Mouse (Mus musculus): ENCODE measurements around the gene Dnase1l3. TPM values are rescaled to one million over a fixed set of nuclear protein-coding genes. Genes with fewer than 3 reads are reported as not detected.

Dnase1l3 gene
- polyA plus RNA-seq, 1 experiment from 2014 or later = 3.7 TPM

DNA sequence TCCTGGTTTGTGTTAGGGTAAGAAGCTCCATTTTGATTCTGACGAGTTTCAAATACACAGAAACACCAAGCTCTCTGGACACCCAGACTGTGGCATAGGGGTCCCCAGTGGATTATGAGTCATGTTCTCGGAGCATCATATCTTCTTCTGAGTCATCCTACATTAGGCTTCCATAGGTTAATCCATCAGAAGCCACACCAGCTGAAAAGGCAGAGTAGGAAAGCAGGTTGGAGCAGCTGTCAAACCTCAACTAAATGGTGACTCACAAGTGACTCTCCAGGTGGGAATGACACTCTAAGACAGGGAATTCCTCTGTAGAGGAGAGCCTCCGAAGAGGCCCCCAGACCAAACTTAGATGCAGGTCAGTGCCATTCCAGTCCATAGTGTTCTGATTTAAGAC lies 4.7 kb upstream of the Dnase1l3 start:
- TF ChIP-seq CTCF (IDR thresholded peaks at IDR 0.05; ENCODE audit: low read depth) (no peak), EP300 (optimal IDR thresholded peaks at IDR 0.05) (peak; percentile 86)
- 64% methylated on average over 3 of the region's 3 CpGs for WGBS
- Histone ChIP-seq H3K27me3 (ENCODE audit: control insufficient read depth, insufficient read depth, low read length) (no peaks in the 10 kb centered on the region), H3K27ac (replicated peaks) (peak overlapping the region; percentile 77; the same call in 1 of the 2 replicates), H3K9ac (ENCODE audit: low read length) (no peak overlapping the region), H3K4me3 (ENCODE audit: low read depth, low read length) (no peak overlapping the region), H3K9me3 (ENCODE audit: control insufficient read depth, low read length) (no peaks in the 10 kb centered on the region), H3K4me2 (replicated peaks; ENCODE audit: low read depth) (no peak overlapping the region), H3K36me3 (ENCODE audit: control insufficient read depth, insufficient read depth, low read length) (no peaks in the 10 kb centered on the region), H3K4me1 (replicated peaks; ENCODE audit: control insufficient read depth, insufficient read depth) (no peaks in the 10 kb centered on the region)
- DNase-seq (ENCODE audit: low spot score) (no peak), ATAC-seq (ENCODE audit: low FRiP score, low TSS enrichment) (peak; percentile 53; the same call in 1 of the 2 replicates)

- Histone ChIP-seq H3K4me3 (ENCODE audit: low read depth, low read length) (0 out of 2 replicates have a peak overlapping the region, but pooled peaks have one; percentile 17), H3K27me3 (ENCODE audit: control insufficient read depth, insufficient read depth, low read length) (no peaks in the 10 kb centered on the region), H3K9me3 (ENCODE audit: control insufficient read depth, low read length) (no peaks in the 10 kb centered on the region), H3K4me1 (replicated peaks; ENCODE audit: control insufficient read depth, insufficient read depth) (no peaks in the 10 kb centered on the region), H3K9ac (ENCODE audit: low read length) (peak overlapping the region; percentile 38; the same call in 1 of the 2 replicates), H3K36me3 (ENCODE audit: control insufficient read depth, insufficient read depth, low read length) (no peaks in the 10 kb centered on the region), H3K27ac (replicated peaks) (no peak overlapping the region), H3K4me2 (replicated peaks; ENCODE audit: low read depth) (peak overlapping the region; percentile 45)
- TF ChIP-seq CTCF (IDR thresholded peaks at IDR 0.05; ENCODE audit: low read depth) (peak; percentile 78), EP300 (optimal IDR thresholded peaks at IDR 0.05) (no peak)
- ATAC-seq (ENCODE audit: low FRiP score, low TSS enrichment) (peak; percentile 50; the same call in 1 of the 2 replicates), DNase-seq (ENCODE audit: low spot score) (peak; percentile 91)
- WGBS = 2% methylated on average over 15 of the region's 15 CpGs
These were observed 2.9 kb upstream of the Dnase1l3 start for GRCm38 (mm10) chr14:7997255-7997696.

DNA sequence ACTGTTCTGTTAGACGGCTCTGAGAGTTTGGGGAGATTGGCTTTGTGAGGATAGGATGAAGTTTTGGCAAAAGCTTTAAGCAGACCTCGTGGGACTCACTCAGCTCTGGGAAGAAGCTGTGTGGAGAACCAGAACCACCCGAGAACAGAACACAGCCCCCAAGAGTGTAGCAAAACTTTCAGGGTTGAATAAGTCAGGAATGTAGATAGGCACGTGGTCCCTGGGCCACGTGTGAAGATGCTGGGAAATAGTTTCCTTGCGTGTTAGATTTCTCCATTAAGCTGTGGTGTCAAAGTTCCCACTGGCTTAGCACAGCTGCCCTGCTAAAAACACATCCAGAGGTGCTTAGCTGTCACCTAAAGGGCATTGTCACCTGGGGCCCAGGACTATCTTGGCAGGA lies 2.2 kb downstream of the Dnase1l3 start:
- WGBS = 58% methylated on average over 6 of the region's 6 CpGs

GRCm38 (mm10) chr14:7991108-7991776 lies 3.1 kb downstream of the Dnase1l3 start:
- TF ChIP-seq EP300 (optimal IDR thresholded peaks at IDR 0.05) (no peak), CTCF (IDR thresholded peaks at IDR 0.05; ENCODE audit: low read depth) (no peak)
- no peak overlapping the region for H3K27ac ChIP-seq (replicated peaks)

More for the DNA sequence above, 2.2 kb downstream of the Dnase1l3 start:
- TF ChIP-seq EP300 (optimal IDR thresholded peaks at IDR 0.05) (no peak), CTCF (IDR thresholded peaks at IDR 0.05; ENCODE audit: low read depth) (no peak)
- Histone ChIP-seq H3K36me3 (ENCODE audit: control insufficient read depth, insufficient read depth, low read length) (no peaks in the 10 kb centered on the region), H3K9ac (ENCODE audit: low read length) (no peak overlapping the region), H3K9me3 (ENCODE audit: control insufficient read depth, low read length) (no peaks in the 10 kb centered on the region), H3K27ac (replicated peaks) (no peak overlapping the region), H3K4me1 (replicated peaks; ENCODE audit: control insufficient read depth, insufficient read depth) (no peaks in the 10 kb centered on the region), H3K4me3 (ENCODE audit: low read depth, low read length) (no peak overlapping the region), H3K27me3 (ENCODE audit: control insufficient read depth, insufficient read depth, low read length) (no peaks in the 10 kb centered on the region), H3K4me2 (replicated peaks; ENCODE audit: low read depth) (no peak overlapping the region)
- ATAC-seq (ENCODE audit: low FRiP score, low TSS enrichment) = no peak
- no peak for DNase-seq (ENCODE audit: low spot score)

GRCm38 (mm10) chr14:7989961-7990360 lies 4.4 kb downstream of the Dnase1l3 start:
- H3K4me2 ChIP-seq (replicated peaks; ENCODE audit: low read depth) = no peak overlapping the region
- 63% methylated on average over 3 of the region's 3 CpGs for WGBS
- ATAC-seq (ENCODE audit: low FRiP score, low TSS enrichment) (no peak), DNase-seq (ENCODE audit: low spot score) (no peak)
- H3K9ac ChIP-seq (ENCODE audit: low read length) = no peak overlapping the region
- no peaks in the 10 kb centered on the region for H3K9me3 ChIP-seq (ENCODE audit: control insufficient read depth, low read length)
- no peak for TF ChIP-seq CTCF (IDR thresholded peaks at IDR 0.05; ENCODE audit: low read depth)
- no peak for TF ChIP-seq EP300 (optimal IDR thresholded peaks at IDR 0.05)
- H3K36me3 ChIP-seq (ENCODE audit: control insufficient read depth, insufficient read depth, low read length) = no peaks in the 10 kb centered on the region
- no peaks in the 10 kb centered on the region for H3K27me3 ChIP-seq (ENCODE audit: control insufficient read depth, insufficient read depth, low read length)
- no peaks in the 10 kb centered on the region for H3K4me1 ChIP-seq (replicated peaks; ENCODE audit: control insufficient read depth, insufficient read depth)
- no peak overlapping the region for H3K27ac ChIP-seq (replicated peaks)
- no peak overlapping the region for H3K4me3 ChIP-seq (ENCODE audit: low read depth, low read length)

More at GRCm38 (mm10) chr14:7991108-7991776, 3.1 kb downstream of the Dnase1l3 start:
- ATAC-seq (ENCODE audit: low FRiP score, low TSS enrichment) = no peak
- Histone ChIP-seq H3K9ac (ENCODE audit: low read length) (no peak overlapping the region), H3K4me3 (ENCODE audit: low read depth, low read length) (no peak overlapping the region), H3K4me1 (replicated peaks; ENCODE audit: control insufficient read depth, insufficient read depth) (no peaks in the 10 kb centered on the region), H3K4me2 (replicated peaks; ENCODE audit: low read depth) (no peak overlapping the region), H3K27me3 (ENCODE audit: control insufficient read depth, insufficient read depth, low read length) (no peaks in the 10 kb centered on the region), H3K9me3 (ENCODE audit: control insufficient read depth, low read length) (no peaks in the 10 kb centered on the region), H3K36me3 (ENCODE audit: control insufficient read depth, insufficient read depth, low read length) (no peaks in the 10 kb centered on the region)
- WGBS = 77% methylated on average over 5 of the region's 5 CpGs
- DNase-seq (ENCODE audit: low spot score) = no peak

DNA sequence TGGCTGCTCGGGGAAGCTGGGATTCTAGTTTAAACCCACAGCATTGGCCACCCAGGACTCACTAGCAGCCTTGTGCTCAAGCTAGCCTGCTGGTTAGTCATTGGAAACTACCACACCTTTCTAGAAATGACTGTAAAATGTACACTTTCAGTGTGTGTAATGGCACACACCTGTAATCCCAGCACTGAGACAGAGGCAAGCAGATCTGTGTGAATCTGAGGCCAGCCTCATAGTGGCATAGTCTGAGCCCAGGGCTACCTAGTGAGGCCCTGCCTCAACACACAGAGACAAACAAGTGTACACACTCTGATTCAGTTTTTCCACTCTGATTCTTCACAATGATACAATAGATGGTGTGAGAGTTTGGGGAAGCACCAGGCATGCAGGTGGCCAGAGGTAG lies 5.0 kb downstream of the Dnase1l3 start:
- Histone ChIP-seq H3K27me3 (ENCODE audit: control insufficient read depth, insufficient read depth, low read length) (no peaks in the 10 kb centered on the region), H3K4me1 (replicated peaks; ENCODE audit: control insufficient read depth, insufficient read depth) (no peaks in the 10 kb centered on the region), H3K9me3 (ENCODE audit: control insufficient read depth, low read length) (no peaks in the 10 kb centered on the region), H3K4me3 (ENCODE audit: low read depth, low read length) (no peak overlapping the region), H3K36me3 (ENCODE audit: control insufficient read depth, insufficient read depth, low read length) (no peaks in the 10 kb centered on the region), H3K4me2 (replicated peaks; ENCODE audit: low read depth) (no peak overlapping the region), H3K27ac (replicated peaks) (no peak overlapping the region), H3K9ac (ENCODE audit: low read length) (no peak overlapping the region)
- no peak for DNase-seq (ENCODE audit: low spot score)
- TF ChIP-seq EP300 (optimal IDR thresholded peaks at IDR 0.05) (no peak), CTCF (IDR thresholded peaks at IDR 0.05; ENCODE audit: low read depth) (no peak)
- ATAC-seq (ENCODE audit: low FRiP score, low TSS enrichment) = no peak
- WGBS = 53% methylated on average over 1 of the region's 1 CpGs

Data from stomach, postnatal 0 days (tissue).